Mouse (Mus musculus): ENCODE results near the gene Rpl28. TPM values are rescaled to one million over a fixed set of nuclear protein-coding genes. Genes with fewer than 3 reads are reported as not detected.

The Rpl28 gene
- polyA plus RNA-seq, 1 experiment = 636 TPM

DNA sequence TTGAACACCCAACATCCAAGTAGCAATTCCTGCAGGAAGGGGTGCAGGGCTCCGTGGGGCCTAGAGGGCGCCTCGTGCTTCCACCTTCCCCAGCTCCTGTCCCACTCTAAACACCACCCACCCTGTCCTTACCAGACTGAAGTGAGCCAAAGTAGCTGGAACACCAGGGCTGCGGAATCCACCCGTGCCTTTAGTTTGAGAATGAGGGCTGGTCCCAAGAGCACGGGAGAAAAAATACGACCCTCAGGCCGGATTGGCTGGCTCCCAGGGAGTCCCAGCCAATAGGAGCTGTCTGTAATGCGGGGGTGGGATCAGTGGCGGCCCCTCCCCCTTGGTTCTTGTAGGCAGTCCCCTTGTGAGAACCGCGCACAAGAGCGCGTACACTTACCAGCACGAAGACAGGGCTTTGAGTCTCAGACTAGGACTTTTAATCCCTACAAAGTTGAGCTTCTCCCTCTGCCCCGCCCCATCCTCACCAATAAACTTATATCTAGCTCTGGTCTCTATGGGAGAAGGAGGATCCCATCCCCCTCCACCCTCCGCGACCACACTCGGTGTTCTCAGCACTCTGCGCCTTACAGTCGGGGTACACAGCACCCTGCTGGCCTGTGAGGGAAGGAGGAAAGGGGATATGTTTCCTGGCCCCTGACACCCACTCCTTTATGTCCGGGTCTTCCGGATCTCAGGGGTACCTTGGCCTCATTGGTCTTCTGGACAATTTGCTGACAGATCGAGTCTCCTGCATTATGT is 39.7 kb upstream of the Rpl28 start, which contains the start of gene Cox6b2:
Cox6b2 (minus strand) TSS at position 274 of the 750 bp plus-strand sequence.
- 0 out of 2 replicates have a peak, but pooled peaks cover 2% of the 10 kb centered on the region for H3K4me1 ChIP-seq (ENCODE audit: control insufficient read depth, insufficient read depth, low read length)
- TF ChIP-seq CTCF (IDR thresholded peaks at IDR 0.05; ENCODE audit: low read depth, low read length) = no peak
- TF ChIP-seq POLR2A (IDR thresholded peaks at IDR 0.05; ENCODE audit: borderline replicate concordance, low read depth, low read length) = no peak
- peak within 1 kb of the TSS; percentile 36 for H3K4me3 ChIP-seq (ENCODE audit: insufficient read depth, low read length)
- H3K27ac ChIP-seq (ENCODE audit: insufficient read depth, low read depth, low read length) = no peak within 1 kb of the TSS

DNA sequence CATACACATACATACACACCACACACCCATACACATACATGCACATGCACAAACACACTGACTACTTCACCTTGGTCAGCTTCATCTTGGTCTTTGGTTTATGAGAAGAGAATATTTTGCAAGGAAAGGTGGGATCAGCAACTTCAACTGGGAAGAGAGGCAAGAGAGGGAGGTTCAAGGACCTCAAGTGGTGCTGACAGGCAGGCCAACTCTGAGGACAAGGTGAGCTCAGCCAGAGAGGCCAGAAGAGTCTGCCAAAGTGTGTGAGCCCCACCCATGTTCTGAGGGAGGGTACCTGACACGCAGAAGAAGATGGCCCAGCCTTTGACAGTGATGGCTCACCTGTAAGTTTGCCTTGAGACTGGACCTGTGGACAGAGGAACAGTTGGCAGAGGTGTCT is 33.0 kb upstream of the Rpl28 start:
- Histone ChIP-seq H3K27ac (ENCODE audit: insufficient read depth, low read depth, low read length) (no peak overlapping the region), H3K4me1 (ENCODE audit: control insufficient read depth, insufficient read depth, low read length) (no peaks in the 10 kb centered on the region), H3K4me3 (ENCODE audit: insufficient read depth, low read length) (no peak overlapping the region)
- no peak for TF ChIP-seq POLR2A (IDR thresholded peaks at IDR 0.05; ENCODE audit: borderline replicate concordance, low read depth, low read length)
- no peak for TF ChIP-seq CTCF (IDR thresholded peaks at IDR 0.05; ENCODE audit: low read depth, low read length)

DNA sequence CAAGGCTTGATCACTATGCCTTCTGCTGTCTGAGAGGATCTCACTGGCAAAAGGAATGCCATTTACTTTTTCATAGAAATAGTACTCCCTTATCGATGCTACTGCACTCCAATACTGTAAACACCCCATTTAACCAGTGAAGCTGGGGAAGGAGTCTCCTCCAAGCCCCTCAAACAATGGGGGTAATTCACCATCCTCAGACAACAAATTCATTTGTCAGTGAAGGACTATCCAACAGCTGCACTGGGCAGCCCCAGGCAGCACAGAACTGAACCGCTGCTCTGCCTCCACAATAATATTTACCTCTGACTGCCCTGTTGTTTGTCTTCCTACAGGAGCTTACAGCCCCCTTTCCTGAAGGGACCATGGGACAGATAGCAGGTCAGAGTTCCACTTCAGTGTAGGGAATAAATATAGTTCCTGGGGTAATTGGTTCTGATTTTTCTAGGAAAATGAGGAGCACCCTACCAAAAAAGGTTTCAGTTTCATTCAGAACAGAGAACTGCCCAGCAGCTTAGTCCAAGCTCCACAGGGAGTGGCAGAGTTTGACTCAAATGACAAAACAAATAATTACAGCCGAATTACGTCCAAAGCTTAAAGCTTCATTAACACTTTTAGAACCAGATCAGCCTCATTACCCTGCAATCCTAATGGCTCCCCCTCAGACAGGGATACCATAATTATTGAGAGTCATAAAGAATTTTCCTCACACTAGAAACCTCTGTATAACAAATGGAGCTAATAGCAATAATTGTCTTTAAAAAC is 27.5 kb upstream of the Rpl28 start:
- H3K27ac ChIP-seq (ENCODE audit: insufficient read depth, low read depth, low read length) = no peak overlapping the region
- H3K4me1 ChIP-seq (ENCODE audit: control insufficient read depth, insufficient read depth, low read length) = no peaks in the 10 kb centered on the region
- H3K4me3 ChIP-seq (ENCODE audit: insufficient read depth, low read length) = no peak overlapping the region
- TF ChIP-seq POLR2A (IDR thresholded peaks at IDR 0.05; ENCODE audit: borderline replicate concordance, low read depth, low read length) = no peak
- TF ChIP-seq CTCF (IDR thresholded peaks at IDR 0.05; ENCODE audit: low read depth, low read length) = no peak

DNA sequence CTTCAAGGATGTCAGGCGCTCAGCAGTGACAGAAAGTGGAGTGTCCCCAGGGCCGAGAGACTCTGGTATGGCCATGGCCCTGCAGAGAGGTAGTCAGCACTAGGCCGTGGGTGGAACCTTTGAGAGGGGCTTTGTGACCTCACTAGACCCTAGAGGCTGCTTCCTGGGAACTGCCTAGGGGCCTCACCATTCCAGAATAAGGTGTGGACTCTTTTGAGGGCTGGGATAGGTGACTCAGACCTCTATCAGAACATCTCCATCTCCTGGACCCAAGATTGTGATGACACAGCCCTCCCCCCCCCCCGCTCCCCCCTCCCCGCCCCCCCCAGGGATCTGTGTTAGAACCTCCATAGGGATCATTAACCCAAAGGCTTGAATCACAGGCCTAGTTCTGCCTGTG is 21.5 kb upstream of the Rpl28 start, which contains the start of gene Fam71e2:
Fam71e2 (minus strand) TSS at position 101 of the 400 bp plus-strand sequence.
- H3K4me1 ChIP-seq (ENCODE audit: control insufficient read depth, insufficient read depth, low read length) = no peaks in the 10 kb centered on the region
- no peak for TF ChIP-seq POLR2A (IDR thresholded peaks at IDR 0.05; ENCODE audit: borderline replicate concordance, low read depth, low read length)
- TF ChIP-seq CTCF (IDR thresholded peaks at IDR 0.05; ENCODE audit: low read depth, low read length) = no peak
- H3K4me3 ChIP-seq (ENCODE audit: insufficient read depth, low read length) = no peak within 1 kb of the TSS
- no peak within 1 kb of the TSS for H3K27ac ChIP-seq (ENCODE audit: insufficient read depth, low read depth, low read length)

DNA sequence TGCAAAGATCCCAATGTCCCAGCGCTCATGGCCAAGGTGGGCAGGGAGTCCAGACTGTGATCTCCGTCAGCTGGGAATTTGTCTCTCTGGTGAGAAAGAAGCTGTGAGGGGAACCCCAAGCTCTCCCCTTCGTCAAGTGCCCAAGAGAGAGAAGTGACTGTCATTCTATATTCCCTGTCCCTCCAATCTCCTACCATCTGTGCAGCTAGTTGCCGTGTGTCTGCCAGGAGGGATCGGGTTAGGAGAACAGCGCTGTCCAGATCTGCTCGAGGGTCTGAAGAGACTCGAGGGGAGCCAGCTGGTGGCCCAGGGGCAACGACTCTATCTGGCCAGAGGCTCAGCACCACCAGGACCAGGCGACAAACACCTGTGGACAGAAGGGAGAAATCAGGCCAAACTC is 16.5 kb upstream of the Rpl28 start:
- TF ChIP-seq CTCF (IDR thresholded peaks at IDR 0.05; ENCODE audit: low read depth, low read length) = no peak
- no peak for TF ChIP-seq POLR2A (IDR thresholded peaks at IDR 0.05; ENCODE audit: borderline replicate concordance, low read depth, low read length)
- H3K4me3 ChIP-seq (ENCODE audit: insufficient read depth, low read length) = no peak overlapping the region
- no peaks in the 10 kb centered on the region for H3K4me1 ChIP-seq (ENCODE audit: control insufficient read depth, insufficient read depth, low read length)
- H3K27ac ChIP-seq (ENCODE audit: insufficient read depth, low read depth, low read length) = no peak overlapping the region

GRCm38 (mm10) chr7:4776861-4777830 is 15.5 kb upstream of the Rpl28 start:
- TF ChIP-seq CTCF (IDR thresholded peaks at IDR 0.05; ENCODE audit: low read depth, low read length) (no peak), POLR2A (IDR thresholded peaks at IDR 0.05; ENCODE audit: borderline replicate concordance, low read depth, low read length) (no peak)
- Histone ChIP-seq H3K27ac (ENCODE audit: insufficient read depth, low read depth, low read length) (no peak overlapping the region), H3K4me1 (ENCODE audit: control insufficient read depth, insufficient read depth, low read length) (no peaks in the 10 kb centered on the region), H3K4me3 (ENCODE audit: insufficient read depth, low read length) (peak overlapping the region; percentile 37)

DNA sequence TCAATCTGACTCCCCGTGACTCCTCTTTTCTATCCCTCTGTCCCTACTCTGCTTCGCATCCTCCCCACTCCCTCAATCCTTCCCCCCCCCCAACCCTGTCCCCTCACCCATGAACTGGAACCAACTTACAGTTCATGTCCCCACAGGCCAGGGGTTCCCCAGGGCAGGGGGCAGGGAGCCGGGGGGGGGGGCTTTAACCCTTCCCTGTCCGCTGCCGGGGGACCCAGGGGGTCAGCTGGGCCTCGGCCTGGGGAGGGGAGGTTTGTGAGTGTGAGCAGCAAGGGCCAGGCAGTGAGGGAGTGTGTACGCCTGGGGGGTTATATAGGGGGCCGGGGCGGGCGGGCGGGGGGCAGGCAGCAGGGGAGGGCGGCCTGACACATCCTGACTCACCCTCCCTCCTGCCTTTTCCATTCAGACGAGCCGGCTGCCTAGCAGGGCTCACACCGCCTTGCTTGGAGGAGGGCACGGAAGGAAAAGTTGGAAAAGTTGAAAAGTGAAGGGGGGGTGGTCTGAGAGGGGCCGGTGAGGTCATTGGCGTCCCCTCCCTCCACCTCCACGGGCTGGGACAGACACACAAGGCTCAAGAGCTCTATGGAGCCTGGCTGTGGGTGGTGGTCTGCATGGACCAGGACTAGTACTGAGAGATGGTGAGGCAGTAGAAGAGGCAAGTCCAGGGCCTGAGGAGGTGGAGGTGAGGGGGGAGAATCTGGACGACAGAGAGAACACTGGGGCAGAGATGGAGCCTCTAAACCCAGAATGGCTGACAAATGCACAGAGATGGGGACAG is 14.6 kb upstream of the Rpl28 start:
- H3K4me1 ChIP-seq (ENCODE audit: control insufficient read depth, insufficient read depth, low read length) = no peaks in the 10 kb centered on the region
- TF ChIP-seq POLR2A (IDR thresholded peaks at IDR 0.05; ENCODE audit: borderline replicate concordance, low read depth, low read length) (no peak), CTCF (IDR thresholded peaks at IDR 0.05; ENCODE audit: low read depth, low read length) (no peak)
- H3K4me3 ChIP-seq (ENCODE audit: insufficient read depth, low read length) = no peak overlapping the region
- no peak overlapping the region for H3K27ac ChIP-seq (ENCODE audit: insufficient read depth, low read depth, low read length)

- Histone ChIP-seq H3K4me1 (ENCODE audit: control insufficient read depth, insufficient read depth, low read length) (no peaks in the 10 kb centered on the region), H3K4me3 (ENCODE audit: insufficient read depth, low read length) (no peak overlapping the region), H3K27ac (ENCODE audit: insufficient read depth, low read depth, low read length) (no peak overlapping the region)
- no peak for TF ChIP-seq CTCF (IDR thresholded peaks at IDR 0.05; ENCODE audit: low read depth, low read length)
Observed at GRCm38 (mm10) chr7:4779921-4780320, 12.8 kb upstream of the Rpl28 start.

GRCm38 (mm10) chr7:4782130-4782529 is 10.5 kb upstream of the Rpl28 start:
- no peak overlapping the region for H3K27ac ChIP-seq (ENCODE audit: insufficient read depth, low read depth, low read length)
- TF ChIP-seq CTCF (IDR thresholded peaks at IDR 0.05; ENCODE audit: low read depth, low read length) (no peak), POLR2A (IDR thresholded peaks at IDR 0.05; ENCODE audit: borderline replicate concordance, low read depth, low read length) (no peak)
- H3K4me3 ChIP-seq (ENCODE audit: insufficient read depth, low read length) = no peak overlapping the region
- H3K4me1 ChIP-seq (ENCODE audit: control insufficient read depth, insufficient read depth, low read length) = peaks cover 7% of the 10 kb centered on the region

Measured in bone marrow macrophage, adult 2 months (primary cell).